Mouse (Mus musculus): Measurements from ENCODE around the gene Prkaa2. TPM values are rescaled to one million over a fixed set of nuclear protein-coding genes. Genes with fewer than 3 reads are reported as not detected.
A peak's percentile ranks its signal among the peaks of the same experiment; 100 is the strongest.
"Not testable (repeated sequence)": the region's sequence is repeated elsewhere in the genome, so short reads cannot be mapped to it uniquely, and the experiment has no call there.

The Prkaa2 gene
- total RNA-seq, 2 experiments from 2014 or later: 6.8 to 13.7 TPM

- no peak for DNase-seq
Measured at GRCm38 (mm10) chr4:105016006-105016613, 93.6 kb downstream of the Prkaa2 start.

- no peak for DNase-seq
Measured at GRCm38 (mm10) chr4:105015496-105015895, 94.2 kb downstream of the Prkaa2 start.

DNA sequence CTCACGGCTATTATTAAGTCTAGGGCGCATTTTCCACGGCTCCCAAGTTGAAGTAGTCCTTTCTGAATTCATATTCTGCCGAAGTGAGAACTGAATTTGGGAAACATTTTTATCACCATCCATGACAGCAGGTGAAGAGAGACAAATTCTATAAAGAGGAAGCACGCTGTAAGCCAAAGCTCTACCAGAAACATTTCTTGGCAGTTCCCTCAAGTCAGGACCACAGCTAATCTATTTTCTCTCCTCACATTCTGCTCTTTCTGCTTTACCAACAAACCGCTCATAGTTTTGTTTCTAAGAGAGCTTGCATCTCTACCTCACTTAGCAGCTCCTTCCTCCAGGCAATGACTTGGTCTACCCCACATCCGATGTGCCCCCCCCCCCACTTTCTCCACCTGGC, 96.0 kb downstream of the Prkaa2 start:
- no peak for DNase-seq

DNA sequence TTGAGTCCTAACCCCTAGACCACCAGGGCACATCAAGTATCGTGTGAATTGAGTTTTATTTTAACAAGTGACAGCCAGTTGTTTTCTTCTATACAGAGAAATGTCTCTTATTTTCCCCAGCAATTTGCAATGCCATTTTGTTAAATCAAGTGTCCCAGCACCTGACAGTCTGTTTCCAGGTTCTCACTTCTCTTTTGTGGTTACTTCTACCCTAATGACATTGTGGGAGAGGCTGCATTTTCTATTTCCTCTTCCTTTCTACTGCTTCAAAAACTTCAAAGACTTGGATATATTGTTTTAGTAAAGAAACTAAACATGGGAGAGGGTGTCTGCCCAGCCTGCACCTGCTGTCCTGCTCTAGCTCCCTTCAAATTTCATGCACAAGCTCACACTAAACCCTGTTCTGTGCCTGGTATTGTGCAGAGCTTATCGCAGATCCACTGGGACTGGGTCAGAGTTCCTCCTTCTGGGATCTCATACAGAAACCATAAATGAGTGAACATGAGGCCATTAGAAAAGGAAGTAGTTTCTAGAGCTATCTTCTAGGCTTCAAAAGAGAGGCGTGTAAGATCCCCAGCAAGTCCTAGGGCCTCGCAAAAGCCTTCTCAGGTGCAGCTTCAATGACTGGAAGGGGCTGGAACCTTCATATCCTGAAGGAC, 102.2 kb downstream of the Prkaa2 start:
- DNase-seq: no peak

DNA sequence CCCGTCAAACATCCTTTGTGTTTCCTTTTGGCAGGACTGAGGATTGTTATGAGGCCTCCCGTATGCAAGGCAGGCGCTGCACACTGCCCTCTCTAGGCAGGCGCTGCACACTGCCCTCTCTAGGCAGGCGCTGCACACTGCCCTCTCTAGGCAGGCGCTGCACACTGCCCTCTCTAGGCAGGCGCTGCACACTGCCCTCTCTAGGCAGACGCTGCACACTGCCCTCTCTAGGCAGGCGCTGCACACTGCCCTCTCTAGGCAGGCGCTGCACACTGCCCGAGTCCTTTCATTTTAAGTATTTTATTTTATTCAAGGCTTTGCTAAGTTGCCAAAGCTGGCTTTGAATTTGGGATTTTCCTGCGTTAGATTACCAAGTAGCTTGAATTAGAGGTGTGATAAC, 105.0 kb downstream of the Prkaa2 start:
- DNase-seq: not testable (repeated sequence)

GRCm38 (mm10) chr4:105004135-105004534, 105.6 kb downstream of the Prkaa2 start:
- DNase-seq: no peak

GRCm38 (mm10) chr4:105001736-105002135, 108.0 kb downstream of the Prkaa2 start:
- no peak for DNase-seq

- no peak for DNase-seq
Measured at GRCm38 (mm10) chr4:104999702-105000101, 110.0 kb downstream of the Prkaa2 start.

- DNase-seq: no peak
Measured at GRCm38 (mm10) chr4:104993140-104993874, 116.4 kb downstream of the Prkaa2 start.

- DNase-seq: no peak
Measured at GRCm38 (mm10) chr4:104992271-104992670, 117.4 kb downstream of the Prkaa2 start.

- peak in 1 of 2 experiments; percentile 23 for DNase-seq
Measured at GRCm38 (mm10) chr4:104990686-104991085, 119.0 kb downstream of the Prkaa2 start.

DNA sequence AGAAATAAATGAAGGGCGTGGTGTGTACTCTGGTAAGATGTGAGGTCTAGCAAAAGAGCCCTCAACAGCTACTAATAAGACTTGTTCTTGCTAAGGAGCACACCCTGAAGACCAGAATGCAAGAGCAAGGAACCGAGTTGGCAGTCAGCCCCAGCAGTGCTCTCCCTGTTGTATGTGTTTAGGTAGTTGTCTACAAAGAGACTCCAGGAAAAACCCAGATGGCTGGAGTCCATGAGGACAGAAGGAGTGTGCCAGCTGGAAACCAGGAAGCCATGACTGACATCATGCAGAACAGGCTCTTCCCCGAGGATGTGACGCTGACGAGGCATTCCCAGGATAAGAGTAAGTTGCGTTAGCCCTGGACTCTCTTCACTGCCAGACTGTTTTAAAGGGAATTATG, 119.7 kb downstream of the Prkaa2 start:
- no peak for DNase-seq

DNA sequence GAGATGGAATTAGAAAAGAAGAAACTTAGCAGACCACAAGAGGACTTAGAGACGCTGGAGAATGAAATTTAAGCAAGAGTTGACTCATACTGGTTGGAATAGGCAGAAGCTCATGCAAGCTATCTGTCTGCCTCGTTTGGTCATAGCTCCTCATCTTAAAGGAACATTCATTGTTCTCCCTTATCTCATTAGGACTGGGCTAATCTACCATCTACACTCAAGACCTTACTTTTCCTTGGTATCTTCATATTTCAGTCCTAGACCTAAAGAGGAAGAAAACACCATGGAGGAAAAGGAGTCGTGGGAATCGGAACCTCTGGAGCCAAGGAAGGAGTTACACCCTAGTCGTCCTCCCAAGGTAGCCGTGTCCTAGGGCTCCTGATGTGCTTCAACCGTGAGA, 121.0 kb downstream of the Prkaa2 start:
- no peak for DNase-seq

GRCm38 (mm10) chr4:104988102-104988501, 121.6 kb downstream of the Prkaa2 start:
- DNase-seq: peak; percentile 52 to 71

- no peak for DNase-seq
Measured at GRCm38 (mm10) chr4:104987631-104988030, 122.1 kb downstream of the Prkaa2 start.

DNA sequence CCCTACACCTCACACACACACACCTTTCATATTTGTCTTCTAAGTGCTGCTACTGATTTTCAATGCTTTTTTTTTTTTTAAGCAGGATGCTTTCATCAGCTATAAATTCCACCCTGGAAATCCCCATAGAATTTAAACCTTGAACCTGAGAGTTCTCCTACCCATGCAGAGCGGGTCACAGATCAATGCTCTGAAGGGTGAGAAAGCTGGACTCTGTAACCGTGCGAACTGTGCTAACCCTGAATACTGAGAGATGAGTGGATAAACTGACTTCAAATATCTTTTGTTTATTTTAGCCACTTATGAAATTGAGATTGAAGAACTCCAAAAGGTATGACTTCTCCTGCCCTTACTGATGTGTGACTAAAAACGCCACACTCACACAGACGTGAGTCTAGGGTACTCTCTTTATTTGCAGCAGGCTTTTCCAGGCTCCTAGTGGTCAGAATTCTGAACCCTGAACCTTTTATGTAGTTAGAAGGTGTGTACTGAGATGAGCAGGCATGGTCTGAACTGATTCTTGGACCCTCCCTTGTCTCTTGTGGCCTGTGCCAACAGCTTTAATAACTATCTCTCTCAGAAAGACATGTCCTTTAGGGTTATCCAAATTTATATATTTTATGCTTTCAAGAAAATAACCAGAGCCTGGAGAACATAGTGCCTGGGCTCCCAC, 123.6 kb downstream of the Prkaa2 start:
- DNase-seq: no peak

Other genes with a start within 250 kb of the Prkaa2 start
- gene C8a, start 233.5 kb downstream of the Prkaa2 start, total RNA-seq (2021): under 1 TPM; 0.33 to 0.50 TPM
- under 1 TPM; 0.66 to 0.70 TPM for gene Fyb2, start 196.4 kb downstream of the Prkaa2 start, total RNA-seq (2021)
- gene Plpp3, start 47.5 kb upstream of the Prkaa2 start, total RNA-seq (2021): 100 to 1,000 TPM; 246 to 407 TPM

All from adrenal gland, postnatal 36 days (tissue).